Mouse (Mus musculus) hindbrain, embryonic 11.5 days (tissue): ENCODE measurements at regions not wholly inside any gene's neighbourhood (a gene's known extent, or its start where the extent isn't known, plus 50 kb on each side); places are given as distances from the start of the nearest gene placed in this dataset.

Experiments used
- ATAC-seq: fragments of 200-750 bp; cut with Nextera tagmentation; 2 replicates; pipeline ENCODE4 v1.8.0; 2017; ENCODE audit warnings: mild to moderate bottlenecking, moderate TSS enrichment, moderate library complexity; ENCODE audit not compliant: low FRiP score
- DNase-seq: peaks from one replicate; pipeline ENCODE4 v3.0.0-alpha.2; 2015; ENCODE audit warnings: low spot score
- H3K27ac ChIP-seq: fragments of 300-500 bp; sonication (generic); 2 replicates; pipeline ENCODE4 v1.5.1; 2014; ENCODE audit warnings: mild to moderate bottlenecking, low read depth, low read length
- H3K27me3 ChIP-seq: fragments of 300-500 bp; sonication (generic); 2 replicates; pipeline ENCODE4 v1.6.1; 2014; ENCODE audit warnings: mild to moderate bottlenecking, low read length, moderate library complexity, mixed read lengths; ENCODE audit not compliant: control insufficient read depth, insufficient read depth
- H3K36me3 ChIP-seq: fragments of 300-500 bp; sonication (generic); 2 replicates; pipeline ENCODE4 v1.6.1; 2014; ENCODE audit warnings: mild to moderate bottlenecking, low read length, moderate library complexity, mixed read lengths; ENCODE audit not compliant: control insufficient read depth, insufficient read depth
- H3K4me1 ChIP-seq: fragments of 300-500 bp; sonication (generic); replicated peaks from 2 replicates; pipeline ENCODE4 v1.6.1; 2014; ENCODE audit warnings: low read length, mixed read lengths; ENCODE audit not compliant: control insufficient read depth, insufficient read depth
- H3K4me2 ChIP-seq: fragments of 300-500 bp; sonication (generic); replicated peaks from 2 replicates; pipeline ENCODE4 v1.6.1; 2014; ENCODE audit warnings: mild to moderate bottlenecking, low read depth, low read length
- H3K4me3 ChIP-seq: fragments of 300-500 bp; sonication (generic); 2 replicates; pipeline ENCODE4 v1.5.1; 2014; ENCODE audit warnings: low read depth, low read length
- H3K9ac ChIP-seq: fragments of 300-500 bp; sonication (generic); 2 replicates; pipeline ENCODE4 v1.6.1; 2014; ENCODE audit warnings: low read depth, low read length
- H3K9me3 ChIP-seq: fragments of 300-500 bp; sonication (generic); 2 replicates; pipeline ENCODE4 v1.6.1; 2016; ENCODE audit warnings: low read length; ENCODE audit not compliant: control insufficient read depth
- WGBS: fragments of 180-500 bp; shearing (Covaris S2); extraction: QIAGEN DNeasy Blood & Tissue Kit; methylation state at CpG from one replicate; pipeline ENCODE4 v1.1.7; 2014; 5-methylcytosine and 5-hydroxymethylcytosine counted together

GRCm38 (mm10) chr2:47894806-47895205, 919.1 kb upstream of the Acvr2a start:
- ATAC-seq (no peak), DNase-seq (no peak)
- Histone ChIP-seq H3K4me3 (no peak overlapping the region), H3K27me3 (no peaks in the 10 kb centered on the region), H3K9me3 (no peaks in the 10 kb centered on the region), H3K27ac (no peak overlapping the region), H3K36me3 (no peaks in the 10 kb centered on the region), H3K9ac (no peak overlapping the region), H3K4me1 (no peaks in the 10 kb centered on the region), H3K4me2 (no peak overlapping the region)

DNA sequence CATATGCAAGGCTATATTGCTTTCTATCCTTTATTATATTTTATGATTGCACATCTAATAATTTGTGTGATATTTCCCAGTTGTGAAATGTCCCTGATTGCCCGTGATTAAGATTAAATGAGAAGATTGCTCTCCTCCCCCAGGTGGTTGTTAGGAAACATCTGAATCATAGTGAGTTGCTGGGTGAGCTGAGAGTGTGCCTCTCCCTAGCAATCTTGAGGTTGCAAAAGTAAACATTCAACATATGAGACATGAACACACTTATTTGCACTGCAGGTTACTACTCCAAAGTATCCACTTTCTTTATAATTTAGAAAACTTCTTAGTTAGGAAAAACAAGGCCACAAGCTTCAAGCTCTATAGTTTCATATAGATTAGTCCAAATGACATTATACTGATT, 899.6 kb upstream of the Acvr2a start:
- H3K36me3 ChIP-seq, result no peaks in the 10 kb centered on the region
- H3K4me3 ChIP-seq, result no peak overlapping the region
- no peak overlapping the region for H3K4me2 ChIP-seq
- WGBS, result 86% methylated on average over 1 of the region's 1 CpGs
- H3K4me1 ChIP-seq, result no peaks in the 10 kb centered on the region
- no peak overlapping the region for H3K27ac ChIP-seq
- DNase-seq, result no peak
- no peaks in the 10 kb centered on the region for H3K27me3 ChIP-seq
- ATAC-seq, result no peak
- H3K9me3 ChIP-seq, result no peaks in the 10 kb centered on the region
- H3K9ac ChIP-seq, result no peak overlapping the region

- Histone ChIP-seq H3K4me2 (no peak overlapping the region), H3K4me3 (no peak overlapping the region), H3K27ac (no peak overlapping the region), H3K4me1 (no peaks in the 10 kb centered on the region), H3K27me3 (no peaks in the 10 kb centered on the region), H3K9ac (no peak overlapping the region), H3K9me3 (no peaks in the 10 kb centered on the region), H3K36me3 (no peaks in the 10 kb centered on the region)
- no peak for ATAC-seq
- WGBS, result 85% methylated on average over 4 of the region's 4 CpGs
- DNase-seq, result no peak
These were observed 898.9 kb upstream of the Acvr2a start for GRCm38 (mm10) chr2:47914986-47915485.

DNA sequence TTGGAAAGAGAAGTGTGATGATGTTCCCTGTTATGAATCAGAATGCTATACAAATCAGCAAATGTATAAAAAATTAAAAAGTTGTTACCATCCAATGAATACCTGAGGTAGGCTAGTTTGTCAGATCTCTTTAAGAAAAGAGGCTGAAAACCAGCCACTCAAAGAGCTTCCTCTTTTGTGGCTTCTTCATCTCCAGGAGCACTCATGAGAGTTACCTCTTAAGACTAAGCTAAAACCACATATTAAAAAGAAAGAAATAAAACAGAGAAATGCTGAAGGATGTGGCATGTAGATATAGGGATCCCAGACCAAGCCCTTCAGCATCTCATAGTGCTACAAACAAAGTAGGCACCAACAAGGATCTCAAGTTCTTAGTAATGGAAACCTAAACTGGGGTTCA, 890.9 kb upstream of the Acvr2a start:
- H3K27ac ChIP-seq, result no peak overlapping the region
- H3K27me3 ChIP-seq, result no peaks in the 10 kb centered on the region
- no peak overlapping the region for H3K4me2 ChIP-seq
- ATAC-seq (no peak), DNase-seq (no peak)
- no peak overlapping the region for H3K9ac ChIP-seq
- no peak overlapping the region for H3K4me3 ChIP-seq
- no peaks in the 10 kb centered on the region for H3K9me3 ChIP-seq
- H3K36me3 ChIP-seq, result no peaks in the 10 kb centered on the region
- no peaks in the 10 kb centered on the region for H3K4me1 ChIP-seq

GRCm38 (mm10) chr2:47926620-47927019, 887.3 kb upstream of the Acvr2a start:
- DNase-seq, result no peak
- no peak for ATAC-seq
- no peaks in the 10 kb centered on the region for H3K27me3 ChIP-seq
- no peaks in the 10 kb centered on the region for H3K36me3 ChIP-seq
- H3K9ac ChIP-seq, result no peak overlapping the region
- no peaks in the 10 kb centered on the region for H3K9me3 ChIP-seq
- no peak overlapping the region for H3K4me3 ChIP-seq
- no peak overlapping the region for H3K27ac ChIP-seq
- no peak overlapping the region for H3K4me2 ChIP-seq
- no peaks in the 10 kb centered on the region for H3K4me1 ChIP-seq

- no peak overlapping the region for H3K27ac ChIP-seq
- H3K27me3 ChIP-seq, result no peaks in the 10 kb centered on the region
- no peak for DNase-seq
- no peaks in the 10 kb centered on the region for H3K9me3 ChIP-seq
- H3K4me2 ChIP-seq, result no peak overlapping the region
- H3K4me1 ChIP-seq, result no peaks in the 10 kb centered on the region
- H3K4me3 ChIP-seq, result no peak overlapping the region
- no peak for ATAC-seq
- no peaks in the 10 kb centered on the region for H3K36me3 ChIP-seq
- no peak overlapping the region for H3K9ac ChIP-seq
These were observed 868.8 kb upstream of the Acvr2a start for GRCm38 (mm10) chr2:47945061-47945460.

DNA sequence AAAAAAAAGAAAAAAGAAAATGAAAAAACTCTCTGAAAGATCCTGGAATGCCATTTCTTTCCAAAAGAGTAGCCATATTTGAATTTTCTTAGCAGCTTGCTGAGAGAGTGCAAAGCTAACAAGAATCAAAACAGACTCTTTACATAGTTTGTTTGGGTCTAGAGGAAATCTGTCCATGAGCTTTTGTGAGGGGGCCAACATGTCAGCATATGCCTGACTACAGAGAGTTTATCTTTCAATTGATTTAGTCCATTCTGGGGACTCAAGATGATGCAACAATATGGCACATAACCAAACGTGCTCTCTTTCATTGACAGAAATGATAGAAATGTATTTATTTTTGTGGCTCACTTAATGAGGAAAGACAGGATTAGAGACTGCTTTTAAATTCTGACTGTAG, 822.8 kb upstream of the Acvr2a start:
- no peak for DNase-seq
- no peaks in the 10 kb centered on the region for H3K9me3 ChIP-seq
- 80% methylated on average over 1 of the region's 1 CpGs for WGBS

DNA sequence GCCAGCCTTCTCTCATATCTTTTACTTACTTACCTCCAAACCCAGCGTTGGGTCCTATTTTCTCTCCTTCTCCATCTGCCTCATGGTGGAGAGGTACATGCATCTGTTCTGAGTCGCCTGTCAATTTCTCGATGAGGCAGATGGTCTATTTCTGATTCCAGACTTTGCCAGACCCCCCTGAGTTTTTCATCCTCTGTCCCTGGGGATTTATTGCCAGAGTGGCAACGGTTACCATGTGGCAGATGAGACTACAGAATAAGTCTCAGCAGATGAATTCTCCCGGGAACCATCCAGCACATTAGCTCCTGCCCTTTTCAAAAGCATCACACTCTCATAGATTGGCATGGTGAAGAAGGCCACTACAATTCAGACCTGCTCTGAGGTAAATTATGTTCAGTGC, 819.7 kb upstream of the Acvr2a start:
- ATAC-seq, result peak; percentile 35; the same call in 1 of the 2 replicates
- Histone ChIP-seq H3K4me1 (no peaks in the 10 kb centered on the region), H3K27ac (no peak overlapping the region), H3K36me3 (no peaks in the 10 kb centered on the region), H3K4me2 (no peak overlapping the region), H3K9ac (no peak overlapping the region), H3K4me3 (no peak overlapping the region), H3K9me3 (no peaks in the 10 kb centered on the region), H3K27me3 (no peaks in the 10 kb centered on the region)
- 77% methylated on average over 5 of the region's 5 CpGs for WGBS
- DNase-seq, result peak; percentile 13

More for the DNA sequence above, 822.8 kb upstream of the Acvr2a start:
- no peak overlapping the region for H3K4me3 ChIP-seq
- H3K9ac ChIP-seq, result no peak overlapping the region
- no peaks in the 10 kb centered on the region for H3K4me1 ChIP-seq
- H3K36me3 ChIP-seq, result no peaks in the 10 kb centered on the region
- no peak for ATAC-seq
- no peak overlapping the region for H3K27ac ChIP-seq
- H3K27me3 ChIP-seq, result no peaks in the 10 kb centered on the region
- no peak overlapping the region for H3K4me2 ChIP-seq

GRCm38 (mm10) chr2:48001230-48001629, 812.7 kb upstream of the Acvr2a start:
- Histone ChIP-seq H3K9me3 (no peaks in the 10 kb centered on the region), H3K4me3 (no peak overlapping the region), H3K4me2 (no peak overlapping the region), H3K9ac (no peak overlapping the region), H3K36me3 (no peaks in the 10 kb centered on the region), H3K4me1 (no peaks in the 10 kb centered on the region), H3K27me3 (no peaks in the 10 kb centered on the region), H3K27ac (no peak overlapping the region)
- DNase-seq (no peak), ATAC-seq (no peak)
- WGBS, result 87% methylated on average over 6 of the region's 6 CpGs
